Mouse (Mus musculus) CH12.LX (cell line): ENCODE results near the gene Tmem129. TPM values are rescaled to one million over a fixed set of nuclear protein-coding genes. Genes with fewer than 3 reads are reported as not detected.

ENCODE experiments used
- DNase-seq: peaks from one replicate; pipeline ENCODE4 v3.0.0-alpha.2; 2013; ENCODE audit errors: extremely low read depth
- H3K27ac ChIP-seq: 2 replicates; pipeline ENCODE4 v1.5.1; 2012; ENCODE audit warnings: low read depth, mild to moderate bottlenecking, control low read depth, moderate library complexity; ENCODE audit not compliant: insufficient read depth
- H3K27me3 ChIP-seq: replicated peaks from 2 replicates; pipeline ENCODE3; 2012; ENCODE audit warnings: inconsistent platforms
- H3K36me3 ChIP-seq, 2 experiments: replicated peaks in 1 of 2; 2 replicates each; pipeline versions ENCODE3 to v1.6.1; 2012; ENCODE audit warnings: inconsistent platforms in 1 of 2, low read length in 1 of 2, mild to moderate bottlenecking in 1 of 2, mixed read lengths in 1 of 2, moderate library complexity in 1 of 2; ENCODE audit not compliant: control insufficient read depth in 1 of 2, insufficient read depth in 1 of 2
- H3K4me1 ChIP-seq, 2 experiments: 2 replicates each; pipeline ENCODE4 v1.6.1; 2012; ENCODE audit warnings: inconsistent platforms in 1 of 2, moderate library complexity in 1 of 2; ENCODE audit not compliant: insufficient read depth in 2 of 2, control insufficient read depth in 1 of 2
- H3K4me2 ChIP-seq: 2 replicates; pipeline ENCODE4 v1.6.1; 2012; ENCODE audit warnings: low read depth, mild to moderate bottlenecking, control low read depth; ENCODE audit not compliant: poor library complexity, insufficient read depth, severe bottlenecking
- H3K4me3 ChIP-seq, 3 experiments: fragments of 150-350 bp in 1 of 3; sonication (generic) in 1 of 3; replicated peaks in 1 of 3; 2 replicates each; pipeline versions ENCODE3 to v1.5.1; 2011 to 2012; ENCODE audit warnings: low read depth in 2 of 3, low read length in 2 of 3, mild to moderate bottlenecking in 2 of 3, moderate library complexity in 2 of 3, control low read depth in 1 of 3, improper control_type of control experiment in 1 of 3, inconsistent platforms in 1 of 3, mixed read lengths in 1 of 3; ENCODE audit not compliant: poor library complexity in 1 of 3
- H3K79me2 ChIP-seq: replicated peaks from 2 replicates; pipeline ENCODE4 v1.6.1; 2012; ENCODE audit warnings: mild to moderate bottlenecking, moderate library complexity; ENCODE audit not compliant: control insufficient read depth, poor library complexity, insufficient read depth, severe bottlenecking; ENCODE audit errors: extremely low read depth
- H3K9ac ChIP-seq: 2 replicates; pipeline ENCODE4 v1.6.1; 2012; ENCODE audit warnings: low read depth, mild to moderate bottlenecking, control low read depth, moderate library complexity; ENCODE audit not compliant: insufficient read depth
- H3K9me3 ChIP-seq: replicated peaks from 2 replicates; pipeline ENCODE3; 2012; ENCODE audit warnings: low read length, inconsistent platforms, mixed read lengths
- CHD2 ChIP-seq: IDR thresholded peaks from 2 replicates; pipeline ENCODE4 v1.6.1; 2011; ENCODE audit warnings: low read length, improper control_type of control experiment
- ELF1 ChIP-seq: IDR thresholded peaks from 2 replicates; pipeline ENCODE4 v1.6.1; 2014; ENCODE audit warnings: low read depth, mild to moderate bottlenecking, inconsistent platforms, low read length, improper control_type of control experiment
- EP300 ChIP-seq: IDR thresholded peaks from 2 replicates; pipeline ENCODE4 v1.6.1; 2011; ENCODE audit warnings: low read length, improper control_type of control experiment
- ETS1 ChIP-seq: conservative IDR thresholded peaks from 2 replicates; pipeline ENCODE4 v1.6.1; 2012; ENCODE audit warnings: low read depth, mild to moderate bottlenecking, inconsistent platforms, low read length, improper control_type of control experiment, moderate library complexity
- GABPA ChIP-seq: IDR thresholded peaks from 2 replicates; pipeline ENCODE4 v1.6.1; 2012; ENCODE audit warnings: low read depth, low read length, improper control_type of control experiment, inconsistent platforms; ENCODE audit not compliant: insufficient replicate concordance
- IRF4 ChIP-seq: IDR thresholded peaks from 2 replicates; pipeline ENCODE4 v1.6.1; 2014; ENCODE audit warnings: low read depth, mild to moderate bottlenecking, inconsistent platforms, low read length, improper control_type of control experiment
- JUND ChIP-seq: conservative IDR thresholded peaks from 2 replicates; pipeline ENCODE4 v1.6.1; 2011; ENCODE audit warnings: low read depth, low read length, improper control_type of control experiment
- KAT2A ChIP-seq: IDR thresholded peaks from 2 replicates; pipeline ENCODE4 v1.6.1; 2012; ENCODE audit warnings: low read length, improper control_type of control experiment, inconsistent platforms; ENCODE audit not compliant: insufficient replicate concordance
- MAX ChIP-seq: IDR thresholded peaks from 2 replicates; pipeline ENCODE4 v1.6.1; 2011; ENCODE audit warnings: low read length, improper control_type of control experiment
- MAZ ChIP-seq: IDR thresholded peaks from 2 replicates; pipeline ENCODE4 v1.6.1; 2012; ENCODE audit warnings: low read depth, mild to moderate bottlenecking, inconsistent platforms, low read length, improper control_type of control experiment, moderate library complexity
- MEF2A ChIP-seq: IDR thresholded peaks from 2 replicates; pipeline ENCODE4 v1.6.1; 2014; ENCODE audit warnings: low read depth, mild to moderate bottlenecking, inconsistent platforms, low read length, improper control_type of control experiment, borderline replicate concordance
- MXI1 ChIP-seq: IDR thresholded peaks from 2 replicates; pipeline ENCODE4 v1.6.1; 2011; ENCODE audit warnings: mild to moderate bottlenecking, low read depth, low read length, improper control_type of control experiment
- NELFE ChIP-seq: IDR thresholded peaks from 2 replicates; pipeline ENCODE4 v1.6.1; 2011; ENCODE audit warnings: low read depth, low read length, improper control_type of control experiment
- POLR2AphosphoS2 ChIP-seq: IDR thresholded peaks from 2 replicates; pipeline ENCODE4 v1.6.1; 2011; ENCODE audit warnings: low read depth, low read length, improper control_type of control experiment
- RAD21 ChIP-seq: IDR thresholded peaks from 2 replicates; pipeline ENCODE4 v1.6.1; 2011; ENCODE audit warnings: low read depth, mild to moderate bottlenecking, low read length, improper control_type of control experiment, moderate library complexity
- RCOR1 ChIP-seq: conservative IDR thresholded peaks from 2 replicates; pipeline ENCODE4 v1.6.1; 2012; ENCODE audit warnings: low read depth, mild to moderate bottlenecking, inconsistent platforms, low read length, improper control_type of control experiment
- SIN3A ChIP-seq: IDR thresholded peaks from 2 replicates; pipeline ENCODE4 v1.6.1; 2012; ENCODE audit warnings: low read length, improper control_type of control experiment, inconsistent platforms
- SMC3 ChIP-seq: IDR thresholded peaks from 2 replicates; pipeline ENCODE4 v1.6.1; 2011; ENCODE audit warnings: low read depth, low read length, improper control_type of control experiment
- USF1 ChIP-seq: IDR thresholded peaks from 2 replicates; pipeline ENCODE4 v1.6.1; 2014; ENCODE audit warnings: low read depth, mild to moderate bottlenecking, inconsistent platforms, low read length, improper control_type of control experiment
- dilution Hi-C: fragments of 300-500 bp; cut with MboI; formaldehyde crosslinking; loops from 2 replicates; pipeline ENCODE4 v1.14.3; 2020; ENCODE audit warnings: low sequenced_read_pairs; ENCODE audit not compliant: extremely low pct_unique_long_range_greater_than_20kb, extremely low pct_ligation_motif_present
- in situ Hi-C: fragments of 300-500 bp; cut with MboI; formaldehyde crosslinking; loops from 3 replicates; pipeline ENCODE4 v1.14.3; 2019; ENCODE audit warnings: low sequenced_read_pairs, low pct_ligation_motif_present, low pct_unique_long_range_greater_than_20kb, mixed read lengths
- polyA plus RNA-seq: library from polyadenylated mRNA; unstranded; fragments of >175 nt; gene quantifications from 2 replicates; pipeline ENCODE4 v1.2.1, GENCODE M21; 2012; ENCODE audit warnings: low read depth; ENCODE audit not compliant: insufficient read length
- total RNA-seq, 2 experiments: library from RNA; depleted of rRNA; stranded (reverse); fragments of 300-350 nt in 1 of 2; fragments of >200 nt in 1 of 2; gene quantifications; 2 replicates each; pipeline ENCODE4 v1.2.3; 2012 to 2014

Gene Tmem129
- total and polyA plus RNA-seq, 3 experiments = 10.8 to 15.2 (median 12.7) TPM

DNA sequence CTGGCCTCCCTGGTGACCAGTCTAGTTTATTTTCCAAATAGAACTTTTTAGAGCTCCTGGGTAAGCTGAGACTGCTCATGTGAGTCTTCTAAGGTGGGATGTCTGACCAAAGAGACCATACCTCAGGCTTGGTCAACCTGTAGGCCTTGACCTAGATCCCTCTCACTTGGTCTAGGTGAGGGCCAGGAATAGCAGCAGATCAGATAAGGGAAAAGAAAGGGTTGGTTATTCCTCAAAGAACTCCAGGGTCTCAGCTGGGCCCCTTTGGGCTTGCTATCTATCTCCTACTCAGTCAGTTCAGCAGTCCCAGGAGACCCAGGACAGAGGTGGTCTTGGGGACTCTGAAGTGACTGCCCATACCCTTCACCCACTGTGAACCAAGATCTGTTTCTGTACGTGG is 39.3 kb upstream of the Tmem129 start:
- dilution Hi-C loops = no loop called here
- H3K4me1 ChIP-seq = peaks cover 12 to 25% of the 10 kb centered on the region in 2 experiments
- no peak for DNase-seq
- no peaks in the 10 kb centered on the region for H3K9me3 ChIP-seq
- H3K27ac ChIP-seq = no peak overlapping the region
- no peak overlapping the region for H3K4me2 ChIP-seq
- no peak for TF ChIP-seq CHD2
- TF ChIP-seq EP300 = no peak
- TF ChIP-seq ETS1 = no peak
- no peak for TF ChIP-seq KAT2A
- TF ChIP-seq SIN3A = no peak
- no peak for TF ChIP-seq ELF1
- TF ChIP-seq USF1 = no peak
- TF ChIP-seq IRF4 = no peak
- TF ChIP-seq SMC3 = no peak
- no peak for TF ChIP-seq MXI1
- TF ChIP-seq RCOR1 = no peak
- no peak for TF ChIP-seq NELFE
- no peak for TF ChIP-seq MEF2A
- TF ChIP-seq MAZ = no peak
- TF ChIP-seq JUND = no peak
- TF ChIP-seq MAX = no peak
- TF ChIP-seq POLR2AphosphoS2 = no peak
- TF ChIP-seq GABPA = no peak
- H3K79me2 ChIP-seq = no peaks in the 10 kb centered on the region
- H3K9ac ChIP-seq = no peak overlapping the region
- H3K27me3 ChIP-seq = peaks cover 81% of the 10 kb centered on the region
- H3K36me3 ChIP-seq = no peaks in the 10 kb centered on the region
- in situ Hi-C loops = no loop called here
- H3K4me3 ChIP-seq = no peak overlapping the region

DNA sequence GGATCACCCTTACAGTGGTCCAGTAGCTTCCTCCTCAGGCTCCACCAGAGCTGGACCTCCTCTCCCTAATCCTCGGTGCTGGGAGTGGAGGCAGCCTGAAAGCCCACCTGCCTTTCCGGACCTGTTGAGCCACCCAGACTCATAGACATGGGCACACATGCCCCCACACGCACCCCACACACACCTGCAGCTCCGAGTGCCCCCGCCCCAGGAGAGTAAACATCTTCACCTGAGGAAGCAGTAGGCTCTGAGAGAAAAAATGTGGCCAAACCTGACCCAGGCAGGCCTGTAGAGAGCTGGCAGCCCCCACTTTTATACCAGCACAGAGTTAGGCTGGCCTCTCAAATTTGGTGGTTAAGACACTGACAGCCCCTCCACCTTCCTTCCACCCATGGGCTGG is 38.2 kb upstream of the Tmem129 start:
- H3K27me3 ChIP-seq = peaks cover 76% of the 10 kb centered on the region
- DNase-seq = no peak
- in situ Hi-C loops (no loop called here), dilution Hi-C loops (no loop called here)
- H3K79me2 ChIP-seq = no peaks in the 10 kb centered on the region
- H3K4me1 ChIP-seq = peaks cover 12 to 25% of the 10 kb centered on the region in 2 experiments
- TF ChIP-seq RAD21 = no peak
- H3K4me2 ChIP-seq = no peak overlapping the region
- no peak overlapping the region for H3K9ac ChIP-seq
- no peak overlapping the region for H3K4me3 ChIP-seq
- no peaks in the 10 kb centered on the region for H3K36me3 ChIP-seq
- H3K27ac ChIP-seq = no peak overlapping the region
- no peaks in the 10 kb centered on the region for H3K9me3 ChIP-seq
